Mouse (Mus musculus) cerebellum, adult 9-11 months (tissue): ENCODE measurements at regions not wholly inside any gene's neighbourhood (a gene's known extent, or its start where the extent isn't known, plus 50 kb on each side); places are given as distances from the start of the nearest gene placed in this dataset.
"Not testable (repeated sequence)": the region's sequence is repeated elsewhere in the genome, so short reads cannot be mapped to it uniquely, and the experiment has no call there.

ENCODE experiments used
- DNase-seq: peaks from one replicate; pipeline ENCODE4 v3.0.0; 2022

DNA sequence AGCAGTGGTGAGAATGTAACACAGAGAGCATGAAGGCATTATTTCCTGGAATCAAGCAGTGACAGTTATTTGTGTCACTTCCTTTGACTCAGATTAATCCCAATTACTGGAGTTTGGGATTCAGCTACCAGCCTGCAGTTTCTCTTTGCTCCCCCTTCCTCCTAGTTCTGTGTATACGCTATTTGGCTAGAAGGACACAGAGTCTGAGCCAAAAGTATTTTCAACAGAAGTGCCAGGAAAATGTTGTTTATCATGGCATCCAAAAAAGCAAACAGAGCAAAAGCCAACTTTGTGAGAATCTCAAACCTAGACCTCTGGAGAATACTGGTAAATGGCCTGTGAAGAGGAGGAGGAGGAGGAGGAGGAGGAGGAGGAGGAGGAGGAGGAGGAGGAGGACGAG lies 600.4 kb downstream of the Crisp4 start:
- no peak for DNase-seq

DNA sequence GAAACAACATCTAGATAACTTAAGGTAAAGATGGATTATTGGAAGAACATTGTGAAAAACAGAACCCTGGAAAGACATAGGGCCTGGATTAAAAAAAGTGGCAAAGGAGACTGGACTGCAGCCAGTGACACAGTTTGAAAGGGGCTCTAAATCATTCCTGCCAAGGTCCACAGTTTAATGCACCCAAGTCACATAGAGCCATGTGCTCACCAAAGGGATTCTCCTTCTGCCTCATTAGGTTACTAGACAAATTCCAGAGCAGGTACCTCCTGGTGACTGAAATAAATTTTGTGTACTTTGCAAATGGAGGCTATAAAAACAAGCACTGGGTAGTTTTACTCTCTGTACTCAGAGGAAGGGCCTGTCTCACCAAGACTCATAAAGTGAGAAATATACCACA lies 607.5 kb downstream of the Crisp4 start:
- no peak for DNase-seq

DNA sequence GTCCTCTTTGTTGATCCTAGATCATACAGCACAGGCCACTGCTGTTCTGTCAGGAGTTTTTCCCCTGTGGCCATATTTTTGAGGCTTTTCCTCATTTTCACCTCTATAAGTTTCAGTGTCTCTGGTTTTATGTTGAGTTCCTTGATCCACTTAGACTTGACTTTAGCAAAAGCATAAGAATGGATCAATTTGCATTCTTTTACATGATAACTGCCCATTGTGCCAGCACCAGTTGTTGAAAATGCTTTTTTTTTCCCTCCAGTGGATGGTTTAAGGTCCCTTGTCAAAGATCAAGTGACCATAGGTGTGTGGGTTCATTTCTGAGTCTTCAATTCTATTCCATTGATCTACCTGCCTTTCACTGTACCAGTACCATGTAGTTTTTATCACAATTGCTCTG lies 614.4 kb downstream of the Crisp4 start:
- not testable (repeated sequence) for DNase-seq

DNA sequence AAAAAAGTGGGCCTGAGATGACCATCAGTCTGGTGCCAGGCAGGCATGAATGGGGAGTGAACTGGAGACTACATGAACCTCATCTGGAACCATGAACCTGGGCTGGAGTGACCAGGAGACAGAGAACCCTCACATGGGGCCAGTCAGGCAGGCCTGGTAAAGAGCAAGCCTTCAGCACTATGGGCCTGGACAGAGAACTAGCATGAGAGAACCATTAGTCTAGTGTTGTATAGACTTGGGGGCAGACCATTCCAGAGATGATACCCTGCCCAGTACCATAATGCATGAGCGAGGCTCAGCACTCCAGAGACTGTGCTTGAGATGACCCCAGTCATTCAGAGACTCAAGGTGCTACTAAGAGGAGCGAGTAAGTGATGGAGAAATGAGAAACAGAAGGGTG lies 625.6 kb downstream of the Crisp4 start:
- no peak for DNase-seq

DNA sequence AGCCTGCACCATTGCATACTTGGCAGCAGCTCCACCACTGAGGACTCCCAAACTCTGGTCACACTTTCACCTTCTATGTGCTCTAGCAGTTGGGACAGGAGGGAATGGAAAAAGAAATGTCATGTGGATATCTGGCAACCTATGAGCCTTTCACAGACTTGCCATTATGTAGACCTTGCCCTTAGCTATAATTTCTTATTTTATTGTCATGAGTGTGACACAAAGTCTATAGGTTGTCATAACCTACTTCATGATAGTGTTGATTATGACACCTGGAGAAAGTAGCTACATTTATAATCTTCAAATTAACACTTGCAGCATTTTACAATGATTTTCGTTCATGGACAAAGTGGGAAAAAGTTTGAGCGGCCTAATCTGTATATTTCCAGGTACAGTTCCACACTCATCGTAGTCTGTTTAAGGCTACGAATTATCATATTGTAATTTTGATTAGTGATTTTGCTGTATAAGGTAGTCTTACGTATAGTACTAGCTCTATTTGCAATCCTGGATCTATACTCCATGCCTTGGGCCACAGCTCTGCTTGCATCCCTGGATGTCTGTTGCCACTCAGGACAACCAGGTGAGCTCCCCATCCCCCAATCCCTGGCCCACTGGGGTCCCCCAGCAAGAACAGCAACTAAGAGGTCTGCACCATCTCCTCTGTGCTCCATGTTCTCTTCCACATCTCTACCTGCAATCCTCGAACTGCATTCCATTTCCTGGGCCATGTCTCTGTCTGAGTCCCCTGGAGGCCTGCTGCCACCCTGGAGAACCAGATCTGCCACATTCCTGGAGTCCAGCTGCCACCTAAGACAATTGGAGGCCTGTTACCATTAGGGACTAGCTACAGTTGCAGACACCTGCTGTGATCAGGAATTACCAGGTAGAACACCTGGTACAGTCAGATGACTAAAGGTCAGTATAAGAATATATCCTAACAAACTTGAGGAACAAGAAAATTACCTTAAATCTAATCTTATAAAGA lies 639.3 kb downstream of the Crisp4 start:
- no peak for DNase-seq

DNA sequence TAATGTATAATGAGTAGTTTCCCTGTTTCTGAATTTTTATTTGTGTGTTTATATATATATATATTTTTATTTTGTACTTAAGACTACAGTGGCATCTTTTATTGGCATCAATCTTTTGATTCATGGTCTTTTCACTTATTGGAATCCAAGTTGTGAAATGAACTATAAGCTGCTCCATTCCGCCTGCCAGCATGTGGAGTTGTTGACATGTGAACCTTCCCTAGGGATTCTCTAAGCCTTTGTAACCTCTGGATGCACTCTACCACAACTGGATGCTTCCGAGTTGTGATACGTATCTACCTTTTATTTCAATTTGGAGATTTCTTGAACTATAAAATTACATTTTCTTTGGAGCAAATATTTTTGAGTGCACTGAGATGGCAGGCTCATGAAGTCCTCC lies 652.1 kb downstream of the Crisp4 start:
- DNase-seq, result no peak

DNA sequence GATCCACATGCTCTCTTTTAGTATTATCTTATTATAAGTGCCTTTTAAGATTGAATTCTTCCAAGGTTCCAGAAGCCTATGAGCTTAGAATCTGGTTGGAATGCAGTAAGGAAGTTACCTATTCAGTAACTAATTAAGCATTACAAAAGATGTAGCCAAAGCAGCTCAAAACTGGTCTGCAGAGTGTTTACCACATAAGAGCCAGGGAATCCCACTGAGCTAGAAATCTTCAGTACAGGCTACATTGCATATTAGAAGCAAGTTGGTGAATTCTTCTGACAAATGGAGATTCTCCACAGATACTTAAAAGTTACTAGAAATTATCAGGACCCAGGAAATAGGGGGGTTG lies 655.9 kb downstream of the Crisp4 start:
- not testable (repeated sequence) for DNase-seq

DNA sequence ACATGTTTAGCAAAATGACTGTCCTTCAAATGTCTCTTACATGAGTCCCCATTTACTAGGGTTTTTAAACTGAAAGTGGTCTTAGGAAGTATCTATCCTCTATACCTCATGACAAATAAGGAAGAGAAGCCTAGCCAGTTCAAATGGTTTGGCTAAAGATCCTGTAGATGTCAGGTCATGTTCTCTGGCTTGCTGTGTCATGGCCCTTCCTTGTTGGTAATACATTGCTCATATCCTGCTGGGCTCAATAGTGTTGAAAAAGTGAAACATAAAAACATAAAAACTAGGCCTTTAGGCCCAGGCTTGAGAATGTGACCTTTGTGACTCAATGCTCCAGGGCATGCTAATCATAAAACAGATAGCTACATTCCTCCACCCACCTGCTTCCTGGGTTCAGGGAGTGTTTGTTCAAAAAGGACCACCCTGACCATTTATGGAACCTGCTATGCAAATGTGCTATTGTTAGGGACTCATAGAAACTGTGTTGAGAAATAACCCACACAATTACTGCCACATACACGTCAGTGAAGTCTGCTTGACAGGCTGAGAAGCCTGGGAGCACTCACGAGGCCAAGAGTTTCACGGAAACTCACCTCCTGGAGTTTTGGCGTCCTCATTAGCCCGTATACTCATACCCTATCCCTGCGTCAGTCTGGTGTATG lies 656.4 kb downstream of the Crisp4 start:
- DNase-seq, result not testable (repeated sequence)

DNA sequence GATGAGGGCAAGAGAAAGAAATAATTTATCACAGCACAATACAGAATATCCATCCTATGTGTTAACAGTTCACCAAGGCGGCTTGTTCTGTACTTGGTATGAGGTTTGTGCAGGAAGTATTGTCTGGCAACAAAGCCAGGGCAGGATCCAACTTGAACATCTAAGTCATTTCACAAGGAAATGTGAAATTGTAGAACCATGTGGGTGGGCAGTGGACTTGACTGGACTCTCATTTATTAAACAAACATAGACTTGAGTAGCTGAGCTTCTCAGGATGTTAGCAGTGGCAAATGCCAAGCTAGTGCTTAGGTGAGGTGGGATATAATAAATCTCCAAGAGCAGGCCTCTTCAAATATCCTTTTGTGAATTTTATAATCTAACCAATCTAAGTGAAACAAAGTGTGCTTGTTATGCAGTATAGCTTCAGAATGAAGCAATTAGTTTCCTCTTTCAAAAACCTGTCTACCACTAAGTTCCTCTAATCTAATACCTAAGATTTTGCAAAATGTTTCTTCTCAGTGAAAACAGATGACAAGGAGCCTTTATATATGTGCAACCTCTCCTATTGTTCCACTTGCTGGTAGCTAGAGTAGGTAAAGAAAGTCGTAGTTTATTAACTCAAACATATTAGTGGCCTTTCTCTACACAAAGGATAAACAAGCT lies 694.4 kb downstream of the Crisp4 start:
- DNase-seq, result no peak

DNA sequence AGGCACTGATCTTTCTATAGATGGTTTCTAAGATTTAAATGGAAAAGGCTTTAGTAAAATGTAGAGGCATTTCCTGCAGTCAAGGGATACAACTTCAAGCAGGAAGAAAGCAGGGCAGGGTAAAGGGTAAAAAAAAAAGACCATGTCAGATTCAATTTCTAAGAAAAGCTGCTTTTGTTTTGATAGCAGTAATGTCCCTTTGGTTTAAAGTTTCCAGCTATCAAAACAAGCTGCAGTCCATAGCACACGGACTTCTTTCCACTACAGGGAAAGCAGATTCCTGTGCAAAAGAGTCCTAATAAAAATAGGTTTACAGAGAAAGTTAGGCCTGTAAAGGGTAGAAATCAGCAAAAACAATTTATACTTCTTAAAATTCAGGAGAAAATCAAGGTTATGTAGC lies 695.0 kb downstream of the Crisp4 start:
- no peak for DNase-seq

DNA sequence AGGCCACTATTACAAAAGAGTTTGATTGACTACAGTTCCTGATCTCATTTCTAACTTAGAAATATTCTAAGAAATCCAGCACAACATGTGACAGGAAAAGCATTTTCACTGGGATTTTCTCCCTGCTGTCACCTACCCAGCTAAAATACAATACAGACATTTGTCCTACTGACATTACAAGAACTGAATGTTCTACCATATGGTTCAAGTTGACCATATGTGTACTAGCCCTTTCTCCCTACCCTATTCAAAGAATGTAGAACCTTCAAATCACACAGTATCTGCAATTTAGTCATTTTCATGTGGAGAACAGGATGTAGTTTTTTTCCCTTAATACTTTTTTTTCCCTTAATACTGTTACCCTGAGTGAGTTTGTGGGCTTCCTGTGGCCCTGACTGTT lies 695.4 kb downstream of the Crisp4 start:
- DNase-seq, result no peak

DNA sequence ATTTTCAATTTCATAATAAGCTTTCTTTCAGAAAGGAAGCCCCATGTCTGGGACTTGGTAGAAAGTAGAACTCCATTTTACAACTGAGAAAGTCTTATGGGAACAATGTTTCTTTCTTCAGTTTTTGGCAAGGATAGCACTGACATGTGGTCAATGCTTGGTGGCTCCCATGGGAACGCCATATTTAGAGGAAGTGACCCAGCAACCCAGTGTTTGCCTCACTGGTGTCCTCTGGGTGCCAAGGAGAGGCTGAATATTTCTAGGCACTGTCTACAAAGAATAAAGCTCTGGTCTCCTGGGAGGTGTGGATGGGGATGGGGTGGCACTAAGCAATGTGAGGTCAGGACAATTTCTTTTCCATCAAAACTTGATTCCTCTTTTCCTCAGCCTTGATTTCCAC lies 696.4 kb downstream of the Crisp4 start:
- DNase-seq, result peak; percentile 3

DNA sequence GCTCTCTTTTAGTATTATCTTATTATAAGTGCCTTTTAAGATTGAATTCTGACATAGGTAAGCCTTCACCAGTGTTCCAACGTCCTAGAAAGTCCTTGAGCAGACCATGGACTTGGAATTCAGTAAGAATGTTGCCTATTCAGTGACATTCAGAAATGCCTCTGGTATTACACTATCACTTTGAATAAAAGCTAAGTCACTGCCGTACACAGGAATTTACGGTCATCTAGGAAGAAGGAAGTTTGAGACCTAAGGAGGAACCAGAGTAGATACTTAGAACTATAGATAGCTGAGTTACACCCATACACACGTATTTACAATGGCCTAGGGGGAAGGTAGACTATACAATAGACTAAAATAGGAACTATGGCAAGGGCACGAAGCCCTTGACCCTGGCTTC lies 711.6 kb downstream of the Crisp4 start:
- DNase-seq, result not testable (repeated sequence)

DNA sequence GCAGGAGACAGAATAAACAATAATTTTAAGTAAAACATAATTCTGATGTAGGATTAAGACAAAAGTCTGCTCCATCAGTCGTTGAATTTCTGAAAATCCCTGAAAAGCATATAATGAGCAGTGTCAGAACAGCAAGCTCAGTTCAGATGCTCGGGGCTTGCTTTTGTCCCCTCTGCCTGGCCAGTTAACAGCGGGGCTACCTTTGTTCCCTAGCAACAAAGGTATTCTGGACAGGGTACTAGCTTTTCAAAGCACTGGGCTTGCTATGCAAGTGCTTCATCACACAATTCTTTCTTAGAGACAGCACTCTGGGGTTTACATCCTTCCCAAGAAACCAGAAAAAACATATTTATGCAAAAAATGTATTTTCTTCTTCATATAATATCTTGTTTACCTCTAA lies 729.7 kb downstream of the Crisp4 start:
- DNase-seq, result no peak

DNA sequence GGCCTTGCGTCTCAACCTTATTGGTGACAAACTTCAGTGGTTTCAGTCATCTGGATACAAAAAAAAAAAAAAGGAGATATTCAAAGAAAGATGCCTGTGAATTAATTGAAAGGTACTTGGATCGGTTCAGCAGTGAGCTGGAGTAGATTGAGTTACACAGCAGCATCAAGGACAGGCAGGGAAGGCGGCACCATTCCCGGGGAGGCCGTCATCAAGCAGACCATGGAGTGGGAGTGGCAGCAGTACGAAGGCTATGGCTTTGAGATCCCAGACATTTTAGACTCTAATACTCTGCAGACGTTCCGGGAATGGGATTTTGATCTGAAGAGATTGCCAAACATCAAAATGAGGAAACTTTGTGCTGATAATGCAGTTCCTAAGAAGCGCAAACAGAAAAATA lies 750.8 kb downstream of the Crisp4 start:
- DNase-seq, result no peak

DNA sequence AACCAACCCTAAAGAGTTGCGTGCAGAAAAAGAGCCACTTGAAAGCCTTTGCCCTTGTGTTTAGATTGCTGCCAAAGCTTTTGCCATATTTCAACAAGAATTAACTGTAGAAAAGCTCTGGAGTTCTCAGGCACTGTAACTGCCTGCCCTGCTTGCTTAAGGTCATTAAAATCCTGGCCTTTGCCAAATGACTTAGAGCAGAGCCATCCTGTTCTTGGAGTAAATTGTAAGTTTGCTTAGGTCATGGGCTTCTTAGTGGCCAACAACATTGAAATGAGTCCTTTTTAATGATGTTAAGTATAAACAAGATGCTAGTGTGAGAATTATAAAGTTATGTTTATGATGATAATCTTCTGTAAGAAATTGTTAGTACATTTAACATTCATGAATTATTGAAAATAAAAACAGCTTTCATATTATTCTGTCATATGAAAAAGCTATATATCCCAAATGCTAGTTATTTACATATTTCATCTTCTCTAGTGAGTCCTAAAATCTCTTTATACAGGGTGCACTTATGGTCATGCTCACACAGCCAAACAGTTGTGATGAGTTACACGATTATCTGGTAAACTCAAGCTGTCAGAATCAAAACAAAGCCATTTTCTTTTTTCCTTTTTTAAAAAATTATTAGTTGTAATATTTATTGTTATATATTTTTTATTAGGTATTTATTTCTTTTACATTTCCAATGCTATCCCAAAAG lies 753.4 kb downstream of the Crisp4 start:
- DNase-seq, result no peak

DNA sequence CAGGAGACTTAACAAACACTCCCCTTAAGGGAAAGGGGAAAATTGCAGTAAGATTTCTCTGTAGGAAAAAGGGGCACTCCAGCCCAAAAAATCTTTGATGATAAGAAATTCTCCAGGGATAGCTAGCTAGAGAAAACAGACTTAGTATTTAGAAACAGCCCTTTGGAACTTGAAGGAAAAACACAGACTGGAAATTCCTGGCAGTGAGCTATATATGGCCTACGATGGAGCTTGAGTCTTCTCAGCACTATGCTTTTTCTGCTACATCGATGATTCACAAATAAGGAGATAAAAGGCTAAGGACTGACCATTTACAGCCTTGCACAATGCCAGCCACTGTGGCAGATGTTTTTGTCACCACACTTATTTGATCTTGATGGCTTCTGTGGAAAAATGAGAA lies 768.1 kb downstream of the Crisp4 start:
- DNase-seq, result no peak

DNA sequence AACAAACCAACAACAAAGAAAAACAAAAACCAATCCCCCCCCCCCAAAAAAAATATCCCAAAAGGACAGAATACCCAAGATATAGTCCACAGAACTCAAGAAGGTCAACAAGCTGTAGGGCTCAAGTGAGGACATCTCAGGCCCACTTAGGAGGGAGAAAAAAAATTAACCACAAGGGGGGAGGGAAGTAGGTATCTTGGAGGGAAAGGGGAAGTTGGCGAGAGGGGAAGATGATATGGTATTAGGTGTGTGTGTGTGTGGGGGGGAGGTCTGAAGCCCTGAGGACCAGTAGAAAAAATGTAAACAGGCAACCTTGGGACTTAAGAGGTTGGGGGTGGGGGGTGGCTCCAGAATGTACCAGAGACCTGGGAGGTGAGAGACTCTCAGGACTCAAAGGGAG lies 797.4 kb downstream of the Crisp4 start:
- DNase-seq, result no peak

DNA sequence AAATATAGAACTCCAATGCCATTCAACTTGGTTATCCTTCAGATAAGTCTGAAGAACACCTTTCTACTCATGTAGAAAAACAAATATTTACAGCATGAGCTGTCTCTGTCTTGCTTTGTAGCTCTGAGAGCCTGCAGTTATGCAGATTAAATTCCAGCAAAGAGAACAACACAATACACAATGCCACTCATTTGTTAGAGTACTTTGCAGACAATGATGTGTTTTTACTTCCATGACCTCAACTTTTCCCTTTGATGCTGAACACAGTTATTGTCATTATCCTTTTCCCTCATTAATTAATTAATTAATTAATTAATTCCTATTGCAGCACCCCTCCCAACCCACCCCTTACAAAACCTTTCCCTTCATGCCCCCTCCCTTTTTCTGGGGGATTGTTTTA lies 807.9 kb downstream of the Crisp4 start:
- no peak for DNase-seq

DNA sequence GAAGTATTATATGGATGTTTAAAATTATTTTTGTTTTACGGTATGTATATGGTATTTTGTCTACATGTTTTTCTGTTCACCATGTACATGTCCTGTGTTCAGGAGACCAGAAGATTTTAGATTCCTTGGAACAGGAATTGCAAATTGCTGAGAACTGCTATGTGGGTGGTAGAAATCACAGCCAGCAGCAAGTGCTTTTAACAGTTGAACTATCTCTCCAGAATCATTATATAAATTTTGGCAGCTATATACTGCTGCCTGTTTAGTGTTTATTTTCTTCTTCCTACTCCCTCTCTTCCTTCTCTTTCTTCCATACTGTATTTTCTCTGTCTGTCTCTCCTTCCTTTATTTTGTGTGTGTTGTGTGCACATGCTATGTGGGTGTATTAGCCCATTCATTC lies 834.3 kb downstream of the Crisp4 start:
- not testable (repeated sequence) for DNase-seq

DNA sequence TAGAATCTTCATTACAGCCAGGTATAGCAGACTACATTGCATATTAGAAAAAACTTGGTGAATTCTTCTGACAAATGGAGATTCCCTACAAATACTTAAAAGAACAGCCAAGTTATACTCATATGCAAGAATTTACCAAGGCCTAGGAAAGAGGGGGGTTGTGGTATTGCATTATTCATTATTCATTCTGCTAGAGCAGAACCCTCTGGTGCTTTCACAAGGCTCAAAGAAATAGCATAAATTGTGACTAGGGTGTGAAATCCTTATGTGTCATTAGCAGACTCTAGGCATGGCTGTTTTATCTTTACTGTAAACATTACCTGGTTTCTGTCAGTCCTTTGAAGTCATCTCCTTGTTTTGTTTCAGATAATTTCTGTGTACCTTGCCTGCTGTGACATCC lies 835.8 kb downstream of the Crisp4 start:
- DNase-seq, result not testable (repeated sequence)
